Mouse (Mus musculus) myocyte (in vitro differentiated cells): ENCODE results near the gene Ppp3ca.

Source experiments
- MYOG ChIP-seq, 3 experiments: IDR thresholded peaks; one replicate each; pipeline ENCODE4 v1.6.1; 2011; ENCODE audit warnings: control low read depth in 2 of 3, low read depth in 2 of 3, mild to moderate bottlenecking in 2 of 3; ENCODE audit not compliant: insufficient read length in 2 of 3, control insufficient read depth in 1 of 3, insufficient read depth in 1 of 3
- POLR2A ChIP-seq: IDR thresholded peaks from one replicate; pipeline ENCODE4 v1.6.1; 2011; ENCODE audit warnings: low read depth, mild to moderate bottlenecking, control low read depth, moderate library complexity; ENCODE audit not compliant: insufficient read length
- POLR2AphosphoS2 ChIP-seq: IDR thresholded peaks from one replicate; pipeline ENCODE4 v1.6.1; 2011; ENCODE audit warnings: low read depth, control low read depth; ENCODE audit not compliant: insufficient read length
- SRF ChIP-seq: IDR thresholded peaks from one replicate; pipeline ENCODE4 v1.6.1; 2011; ENCODE audit warnings: low read depth; ENCODE audit not compliant: control insufficient read depth, insufficient read length
- TCF12 ChIP-seq: IDR thresholded peaks from one replicate; pipeline ENCODE4 v1.6.1; 2011; ENCODE audit warnings: mild to moderate bottlenecking, control low read depth; ENCODE audit not compliant: poor library complexity, insufficient read depth, severe bottlenecking
- USF1 ChIP-seq: IDR thresholded peaks from one replicate; pipeline ENCODE4 v1.6.1; 2011; ENCODE audit warnings: low read depth, mild to moderate bottlenecking, control low read depth, moderate library complexity

DNA sequence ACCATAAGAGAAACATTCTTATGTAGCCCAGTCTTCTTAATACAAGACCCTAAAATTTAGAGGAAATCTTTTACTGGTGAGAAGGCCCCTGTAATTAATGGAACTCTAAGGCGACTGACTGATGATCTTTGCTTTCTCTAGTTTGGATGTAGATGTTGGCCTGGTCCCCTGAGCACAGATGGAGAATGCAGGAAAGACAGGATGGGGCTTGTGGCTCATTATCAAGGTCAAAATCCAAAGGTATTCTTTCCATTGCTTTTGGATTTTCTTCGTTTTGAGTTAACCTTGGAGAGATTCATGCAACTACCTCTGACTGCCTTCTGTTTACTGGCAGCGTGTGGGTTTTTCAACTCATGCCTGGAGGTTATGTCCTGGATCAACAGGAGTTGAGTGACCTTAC, 110.4 kb downstream of the Ppp3ca start:
- TF ChIP-seq POLR2AphosphoS2 (no peak), MYOG (IDR thresholded peaks at IDR 0.05; ENCODE audit: control insufficient read depth in 1 of 3, insufficient read depth in 1 of 3, insufficient read length in 2 of 3, low read depth in 2 of 3) (no peak), SRF (no peak), POLR2A (no peak), USF1 (no peak), TCF12 (no peak)
